Mouse (Mus musculus) neural tube, embryonic 15.5 days (tissue): ENCODE measurements around the gene Dab1. TPM values are rescaled to one million over a fixed set of nuclear protein-coding genes. Genes with fewer than 3 reads are reported as not detected.

Experiments
- ATAC-seq: fragments of 200-750 bp; cut with Nextera tagmentation; 2 replicates; pipeline ENCODE4 v1.8.0; 2017; ENCODE audit warnings: mild to moderate bottlenecking, moderate TSS enrichment, moderate library complexity; ENCODE audit not compliant: low FRiP score
- H3K27ac ChIP-seq: fragments of 300-500 bp; sonication (generic); replicated peaks from 2 replicates; pipeline ENCODE4 v1.5.1; 2015; ENCODE audit warnings: mild to moderate bottlenecking, inconsistent platforms
- H3K27me3 ChIP-seq: fragments of 300-500 bp; sonication (generic); replicated peaks from 2 replicates; pipeline ENCODE4 v1.6.1; 2015; ENCODE audit warnings: inconsistent platforms
- H3K36me3 ChIP-seq: fragments of 300-500 bp; sonication (generic); 2 replicates; pipeline ENCODE4 v1.6.1; 2015; ENCODE audit warnings: inconsistent platforms
- H3K4me1 ChIP-seq: fragments of 300-500 bp; sonication (generic); 2 replicates; pipeline ENCODE4 v1.6.1; 2015; ENCODE audit warnings: inconsistent platforms
- H3K4me2 ChIP-seq: fragments of 300-500 bp; sonication (generic); 2 replicates; pipeline ENCODE4 v1.6.1; 2015; ENCODE audit warnings: inconsistent platforms, mild to moderate bottlenecking, moderate library complexity
- H3K4me3 ChIP-seq: fragments of 300-500 bp; sonication (generic); replicated peaks from 2 replicates; pipeline ENCODE4 v1.5.1; 2015; ENCODE audit warnings: mild to moderate bottlenecking, inconsistent platforms
- H3K9ac ChIP-seq: fragments of 300-500 bp; sonication (generic); replicated peaks from 2 replicates; pipeline ENCODE4 v1.6.1; 2015; ENCODE audit warnings: mild to moderate bottlenecking, inconsistent platforms
- H3K9me3 ChIP-seq: fragments of 300-500 bp; sonication (generic); replicated peaks from 2 replicates; pipeline ENCODE4 v1.6.1; 2016; ENCODE audit warnings: inconsistent platforms
- WGBS: fragments of 180-500 bp; shearing (Covaris S2); methylation state at CpG from one replicate; pipeline ENCODE4 v1.1.7; 2015; ENCODE audit warnings: mixed read lengths; 5-methylcytosine and 5-hydroxymethylcytosine counted together
- polyA plus RNA-seq: library from polyadenylated mRNA; unstranded; fragments of >200 nt; fragmentation: Nextera tagmentation; extraction: Ambion mirVana; gene quantifications from 2 replicates; pipeline ENCODE4 v1.2.1, GENCODE M21; 2015

Gene Dab1
- polyA plus RNA-seq, 1 experiment from 2014 or later: 57.9 TPM

GRCm38 (mm10) chr4:103922431-103922931, 303.3 kb downstream of the Dab1 start:
- ATAC-seq: no peak
- Histone ChIP-seq H3K9me3 (no peaks in the 10 kb centered on the region), H3K27me3 (no peaks in the 10 kb centered on the region), H3K4me2 (no peak overlapping the region), H3K9ac (no peak overlapping the region), H3K4me3 (no peak overlapping the region), H3K36me3 (no peaks in the 10 kb centered on the region), H3K4me1 (peaks cover 11% of the 10 kb centered on the region; the same call in 1 of the 2 replicates), H3K27ac (no peak overlapping the region)
- WGBS: 47% methylated on average over 3 of the region's 3 CpGs

- ATAC-seq: no peak
- Histone ChIP-seq H3K4me1 (0 out of 2 replicates have a peak, but pooled peaks cover 3% of the 10 kb centered on the region), H3K9me3 (no peaks in the 10 kb centered on the region), H3K36me3 (no peaks in the 10 kb centered on the region), H3K4me2 (no peak overlapping the region), H3K27ac (no peak overlapping the region), H3K4me3 (no peak overlapping the region), H3K9ac (no peak overlapping the region), H3K27me3 (no peaks in the 10 kb centered on the region)
- 51% methylated on average over 5 of the region's 5 CpGs for WGBS
Observed at GRCm38 (mm10) chr4:103926682-103927081, 307.5 kb downstream of the Dab1 start.

DNA sequence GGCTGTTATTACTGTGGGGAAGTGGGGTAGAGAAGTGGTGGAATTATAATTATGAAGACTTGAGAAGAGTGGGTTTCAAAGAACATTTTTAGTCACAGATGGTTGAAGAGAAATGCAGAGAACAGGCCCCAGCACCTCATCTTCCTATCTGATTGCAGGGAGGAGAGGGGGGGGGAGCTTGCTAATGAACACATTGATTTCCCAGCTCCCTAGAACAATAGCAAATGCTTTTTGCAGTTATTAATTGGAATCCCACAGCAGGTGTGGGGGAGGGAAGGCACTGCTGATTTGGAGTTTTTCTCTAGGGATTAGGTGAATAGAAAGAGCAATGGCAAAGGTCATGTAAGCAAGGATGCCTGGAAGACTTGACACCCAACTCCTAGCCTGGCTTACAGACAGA, 310.5 kb downstream of the Dab1 start:
- Histone ChIP-seq H3K4me2 (no peak overlapping the region), H3K9me3 (no peaks in the 10 kb centered on the region), H3K9ac (no peak overlapping the region), H3K36me3 (no peaks in the 10 kb centered on the region), H3K4me3 (no peak overlapping the region), H3K27ac (no peak overlapping the region), H3K4me1 (0 out of 2 replicates have a peak, but pooled peaks cover 3% of the 10 kb centered on the region), H3K27me3 (no peaks in the 10 kb centered on the region)
- no peak for ATAC-seq

DNA sequence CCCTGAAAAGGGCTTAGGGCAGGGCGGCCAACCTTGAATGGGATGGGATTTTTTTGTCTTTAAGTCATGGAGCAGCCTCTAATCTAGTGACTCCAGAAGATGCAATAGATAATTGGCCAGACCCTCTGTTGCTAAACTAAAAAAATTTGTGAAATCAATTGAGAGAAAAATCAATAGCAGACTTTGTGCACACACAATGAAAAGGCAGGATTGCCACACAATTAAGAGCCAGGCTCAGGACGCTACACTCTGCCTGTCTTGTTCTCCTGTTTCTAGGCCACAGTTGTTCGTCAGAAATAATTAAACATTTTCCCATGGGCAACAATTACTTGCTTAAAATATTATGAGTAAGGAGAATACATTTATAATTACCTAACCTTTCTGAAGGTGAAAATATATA, 315.2 kb downstream of the Dab1 start:
- H3K4me2 ChIP-seq: no peak overlapping the region
- H3K4me3 ChIP-seq: no peak overlapping the region
- no peaks in the 10 kb centered on the region for H3K4me1 ChIP-seq
- WGBS: 66% methylated on average over 3 of the region's 3 CpGs
- H3K9ac ChIP-seq: no peak overlapping the region
- no peaks in the 10 kb centered on the region for H3K27me3 ChIP-seq
- no peaks in the 10 kb centered on the region for H3K36me3 ChIP-seq
- no peaks in the 10 kb centered on the region for H3K9me3 ChIP-seq
- no peak for ATAC-seq
- no peak overlapping the region for H3K27ac ChIP-seq

DNA sequence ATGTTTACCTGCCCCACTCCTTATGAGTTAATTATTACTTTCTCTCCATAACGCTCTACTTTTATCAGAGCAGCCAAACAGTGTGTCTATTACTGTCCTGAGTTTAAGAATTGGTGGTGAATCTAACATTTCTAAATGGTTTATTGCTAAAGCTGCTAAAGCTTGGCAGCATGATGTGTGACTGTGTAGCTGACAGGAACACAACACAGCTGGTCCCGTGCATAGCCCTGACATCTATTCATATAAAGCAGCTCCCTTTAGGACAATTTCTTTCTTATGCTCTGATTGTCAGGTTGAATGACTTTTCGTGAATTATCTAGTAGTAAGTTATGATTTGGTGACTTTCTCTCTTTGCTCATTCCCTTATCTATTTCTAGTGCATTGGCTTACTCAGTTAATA, 329.1 kb downstream of the Dab1 start:
- 52% methylated on average over 3 of the region's 3 CpGs for WGBS
- Histone ChIP-seq H3K4me2 (no peak overlapping the region), H3K9me3 (no peaks in the 10 kb centered on the region), H3K27ac (no peak overlapping the region), H3K36me3 (no peaks in the 10 kb centered on the region), H3K27me3 (no peaks in the 10 kb centered on the region), H3K4me3 (no peak overlapping the region), H3K9ac (no peak overlapping the region), H3K4me1 (peaks cover 6% of the 10 kb centered on the region; the same call in 1 of the 2 replicates)
- ATAC-seq: no peak

DNA sequence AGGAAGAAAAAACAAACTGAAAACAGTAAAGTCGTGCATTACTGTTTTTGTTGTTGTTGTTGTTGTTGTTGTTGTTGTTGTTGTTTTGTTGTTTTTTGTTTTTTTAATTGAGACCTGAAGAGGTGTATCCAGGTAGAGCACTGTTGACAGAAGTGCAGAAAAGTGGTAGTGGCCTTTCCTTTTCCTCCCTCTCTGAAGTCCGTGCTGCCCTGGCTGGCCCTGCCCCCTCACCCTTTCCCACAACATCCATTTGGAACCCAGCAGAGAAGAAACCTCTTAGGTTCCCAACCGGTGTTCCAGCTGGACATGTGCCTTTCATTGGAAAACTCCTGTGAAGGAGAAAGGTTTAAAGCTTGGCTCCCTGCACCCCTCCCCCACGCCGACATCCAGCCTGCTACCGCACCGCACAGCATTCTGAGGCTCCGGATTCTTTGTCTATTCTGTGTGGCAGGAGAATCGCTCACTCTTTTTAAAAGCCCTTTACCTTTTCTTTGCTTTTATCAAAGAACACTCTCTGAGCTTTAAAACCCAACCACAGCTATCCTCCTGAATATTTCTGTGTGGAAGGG, 334.6 kb downstream of the Dab1 start:
- Histone ChIP-seq H3K9me3 (no peaks in the 10 kb centered on the region), H3K4me3 (no peak overlapping the region), H3K27ac (no peak overlapping the region), H3K4me1 (0 out of 2 replicates have a peak, but pooled peaks cover 2% of the 10 kb centered on the region), H3K36me3 (no peaks in the 10 kb centered on the region), H3K9ac (no peak overlapping the region), H3K4me2 (no peak overlapping the region), H3K27me3 (no peaks in the 10 kb centered on the region)
- no peak for ATAC-seq
- 26% methylated on average over 9 of the region's 9 CpGs for WGBS

GRCm38 (mm10) chr4:103961134-103962049, 342.2 kb downstream of the Dab1 start:
- Histone ChIP-seq H3K9me3 (no peaks in the 10 kb centered on the region), H3K4me2 (no peak overlapping the region), H3K27me3 (no peaks in the 10 kb centered on the region), H3K4me1 (no peaks in the 10 kb centered on the region), H3K36me3 (no peaks in the 10 kb centered on the region), H3K27ac (no peak overlapping the region), H3K4me3 (no peak overlapping the region), H3K9ac (no peak overlapping the region)
- no peak for ATAC-seq
- 67% methylated on average over 7 of the region's 7 CpGs for WGBS

DNA sequence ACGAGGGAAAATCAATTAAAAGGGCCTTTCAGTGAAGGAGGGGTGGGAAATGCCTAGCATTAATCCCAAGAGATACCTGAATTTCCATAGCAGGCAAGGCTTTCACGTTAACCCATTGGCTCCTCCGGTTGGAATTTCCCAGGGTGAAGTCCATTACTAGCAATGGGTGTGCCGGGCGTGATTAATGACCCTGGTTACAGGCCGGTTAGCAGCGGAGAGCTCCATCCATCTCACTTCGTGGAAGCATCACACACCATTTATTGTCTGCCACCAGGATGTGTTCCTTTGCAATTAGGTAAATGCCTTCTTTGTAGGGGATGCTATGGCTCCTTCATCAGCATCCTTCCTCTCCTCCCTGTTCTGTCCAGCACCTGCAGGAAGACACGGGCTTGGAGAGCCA, 350.7 kb downstream of the Dab1 start:
- Histone ChIP-seq H3K9me3 (no peaks in the 10 kb centered on the region), H3K4me2 (no peak overlapping the region), H3K4me1 (no peaks in the 10 kb centered on the region), H3K27ac (no peak overlapping the region), H3K9ac (no peak overlapping the region), H3K4me3 (no peak overlapping the region), H3K27me3 (no peaks in the 10 kb centered on the region), H3K36me3 (no peaks in the 10 kb centered on the region)
- 16% methylated on average over 9 of the region's 9 CpGs for WGBS
- no peak for ATAC-seq

DNA sequence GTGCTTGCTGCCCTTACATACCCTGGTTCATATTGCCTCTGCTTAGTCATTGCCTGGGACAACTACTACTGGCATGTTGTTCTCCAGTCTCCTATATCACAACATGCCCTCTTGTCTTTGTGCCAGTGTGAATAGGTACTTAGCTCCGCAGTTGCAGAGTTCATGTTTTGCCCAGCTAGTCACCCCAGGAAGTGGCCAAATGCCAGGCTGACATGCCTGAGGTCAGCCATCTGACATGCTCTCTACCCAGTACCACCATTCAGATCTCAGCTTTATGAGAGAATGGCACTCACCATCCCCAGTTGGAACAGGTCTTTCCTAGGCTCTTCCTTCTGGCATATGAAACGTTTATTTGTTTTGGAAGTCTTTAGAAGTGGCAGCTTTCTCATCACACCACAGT, 355.4 kb downstream of the Dab1 start:
- no peaks in the 10 kb centered on the region for H3K36me3 ChIP-seq
- H3K4me2 ChIP-seq: no peak overlapping the region
- H3K9ac ChIP-seq: no peak overlapping the region
- no peaks in the 10 kb centered on the region for H3K27me3 ChIP-seq
- no peaks in the 10 kb centered on the region for H3K9me3 ChIP-seq
- no peaks in the 10 kb centered on the region for H3K4me1 ChIP-seq
- no peak overlapping the region for H3K27ac ChIP-seq
- 83% methylated on average over 2 of the region's 2 CpGs for WGBS
- ATAC-seq: no peak
- H3K4me3 ChIP-seq: no peak overlapping the region

GRCm38 (mm10) chr4:103974946-103975345, 355.8 kb downstream of the Dab1 start:
- Histone ChIP-seq H3K36me3 (no peaks in the 10 kb centered on the region), H3K9ac (no peak overlapping the region), H3K9me3 (no peaks in the 10 kb centered on the region), H3K4me2 (no peak overlapping the region), H3K27ac (no peak overlapping the region), H3K4me3 (no peak overlapping the region), H3K4me1 (no peaks in the 10 kb centered on the region), H3K27me3 (no peaks in the 10 kb centered on the region)
- no peak for ATAC-seq
- WGBS: 28% methylated on average over 2 of the region's 2 CpGs

- Histone ChIP-seq H3K4me1 (peaks cover 17% of the 10 kb centered on the region), H3K4me2 (no peak overlapping the region), H3K9me3 (no peaks in the 10 kb centered on the region), H3K4me3 (no peak overlapping the region), H3K9ac (no peak overlapping the region), H3K27ac (no peak overlapping the region), H3K27me3 (no peaks in the 10 kb centered on the region), H3K36me3 (no peaks in the 10 kb centered on the region)
- ATAC-seq: peak; percentile 68
- 21% methylated on average over 3 of the region's 3 CpGs for WGBS
Observed at GRCm38 (mm10) chr4:103993884-103994283, 374.7 kb downstream of the Dab1 start.

DNA sequence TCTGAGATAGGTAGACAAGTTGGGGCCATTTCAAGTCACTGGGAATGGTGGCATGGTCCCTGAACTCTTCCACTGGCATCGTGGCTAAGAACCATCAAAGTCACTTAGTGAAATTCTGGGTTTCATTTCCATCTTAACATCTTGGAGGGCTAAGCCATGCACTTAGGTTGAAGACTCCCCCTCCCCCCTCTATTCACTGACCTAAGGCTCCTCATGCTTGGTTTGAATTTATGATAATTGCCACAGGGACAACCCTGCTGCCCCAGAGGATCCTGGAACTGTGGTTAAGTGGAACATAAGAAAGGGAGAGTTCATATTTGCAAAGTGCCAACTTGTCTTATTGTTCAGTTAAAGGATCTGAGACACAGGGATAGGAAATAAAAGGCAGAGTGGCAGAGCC, 375.2 kb downstream of the Dab1 start:
- peaks cover 17% of the 10 kb centered on the region for H3K4me1 ChIP-seq
- H3K27me3 ChIP-seq: no peaks in the 10 kb centered on the region
- H3K4me2 ChIP-seq: no peak overlapping the region
- no peak overlapping the region for H3K9ac ChIP-seq
- no peak for ATAC-seq
- no peaks in the 10 kb centered on the region for H3K9me3 ChIP-seq
- WGBS: 30% methylated on average over 1 of the region's 1 CpGs
- H3K36me3 ChIP-seq: no peaks in the 10 kb centered on the region
- H3K4me3 ChIP-seq: no peak overlapping the region
- no peak overlapping the region for H3K27ac ChIP-seq
